Mouse (Mus musculus) limb, embryonic 14.5 days (tissue): Measurements from ENCODE around the gene Gnai2. TPM values are rescaled to one million over a fixed set of nuclear protein-coding genes. Genes with fewer than 3 reads are reported as not detected.

Source experiments
- ATAC-seq: fragments of 200-750 bp; cut with Nextera tagmentation; 2 replicates; pipeline ENCODE4 v1.8.0; 2017; ENCODE audit warnings: low read depth, moderate number of reproducible peaks, moderate TSS enrichment; ENCODE audit not compliant: low FRiP score
- DNase-seq: peaks from one replicate; pipeline ENCODE4 v3.0.0-alpha.2; 2015; ENCODE audit warnings: low spot score
- H3K27ac ChIP-seq: fragments of 300-500 bp; sonication (generic); replicated peaks from 2 replicates; pipeline ENCODE4 v1.5.1; 2014; ENCODE audit warnings: low read depth, mild to moderate bottlenecking, low read length, moderate library complexity, mixed read lengths
- H3K27me3 ChIP-seq: fragments of 300-500 bp; sonication (generic); 2 replicates; pipeline ENCODE4 v1.6.1; 2014; ENCODE audit warnings: low read length, mixed read lengths; ENCODE audit not compliant: control insufficient read depth, insufficient read depth
- H3K36me3 ChIP-seq: fragments of 300-500 bp; sonication (generic); 2 replicates; pipeline ENCODE4 v1.6.1; 2014; ENCODE audit warnings: mild to moderate bottlenecking, low read length, moderate library complexity, mixed read lengths; ENCODE audit not compliant: control insufficient read depth, insufficient read depth
- H3K4me1 ChIP-seq: fragments of 300-500 bp; sonication (generic); 2 replicates; pipeline ENCODE4 v1.6.1; 2014; ENCODE audit warnings: antibody characterized with exemption, low read length, mixed read lengths; ENCODE audit not compliant: control insufficient read depth, insufficient read depth
- H3K4me2 ChIP-seq: fragments of 300-500 bp; sonication (generic); replicated peaks from 2 replicates; pipeline ENCODE4 v1.6.1; 2014; ENCODE audit warnings: low read depth, mild to moderate bottlenecking, low read length, moderate library complexity; ENCODE audit not compliant: severe bottlenecking
- H3K4me3 ChIP-seq: fragments of 300-500 bp; sonication (generic); replicated peaks from 2 replicates; pipeline ENCODE4 v1.5.1; 2014; ENCODE audit warnings: low read length
- H3K9ac ChIP-seq: fragments of 300-500 bp; sonication (generic); 2 replicates; pipeline ENCODE4 v1.6.1; 2014; ENCODE audit warnings: mild to moderate bottlenecking, low read depth, low read length, moderate library complexity; ENCODE audit not compliant: severe bottlenecking
- H3K9me3 ChIP-seq: fragments of 300-500 bp; sonication (generic); 2 replicates; pipeline ENCODE4 v1.6.1; 2016; ENCODE audit warnings: low read length; ENCODE audit not compliant: control insufficient read depth
- POLR2A ChIP-seq: fragments of 200-500 bp; IDR thresholded peaks from 2 replicates; pipeline ENCODE4 v1.8.0; 2012; ENCODE audit warnings: inconsistent platforms, mild to moderate bottlenecking, moderate library complexity, borderline replicate concordance; ENCODE audit not compliant: insufficient read depth, insufficient read length; ENCODE audit errors: extremely low read depth
- WGBS: fragments of 180-500 bp; shearing (Covaris S2); extraction: QIAGEN DNeasy Blood & Tissue Kit; methylation state at CpG from one replicate; pipeline ENCODE4 v1.1.7; 2014; 5-methylcytosine and 5-hydroxymethylcytosine counted together
- polyA plus RNA-seq, 2 experiments: library from polyadenylated mRNA; depleted of rRNA in 1 of 2; stranded (reverse) in 1 of 2; unstranded in 1 of 2; fragments of >200 nt; fragmentation: Nextera tagmentation in 1 of 2; extraction: Ambion mirVana in 1 of 2; gene quantifications; 2 replicates each; pipeline versions ENCODE4 v1.2.1 to v1.2.3; 2012 to 2014

Gene Gnai2
- polyA plus RNA-seq, 2 experiments: 392 to 496 TPM

DNA sequence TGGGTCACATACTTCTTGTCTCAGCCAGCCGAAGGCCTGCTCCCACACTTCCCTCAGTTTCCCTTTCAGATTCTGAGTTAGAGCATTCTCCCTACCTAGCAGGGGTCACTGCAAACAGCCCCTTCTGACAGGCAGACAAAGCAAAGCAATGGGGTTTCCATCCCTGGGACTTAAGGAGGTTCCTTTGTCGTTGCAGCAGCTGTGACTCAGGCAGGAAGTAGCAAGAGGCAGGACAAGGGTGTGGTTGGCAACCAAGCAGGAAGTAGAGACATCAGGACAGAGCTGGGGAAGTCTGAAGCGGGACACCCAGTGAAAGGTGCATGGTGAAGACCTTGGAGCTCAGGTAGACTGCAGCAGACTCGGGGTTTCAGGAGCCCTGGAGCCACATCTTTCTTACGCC lies 10.6 kb downstream of the Gnai2 start:
- no peak for DNase-seq
- Histone ChIP-seq H3K27me3 (no peaks in the 10 kb centered on the region), H3K27ac (no peak overlapping the region; the same call in 1 of the 2 replicates), H3K36me3 (peaks cover 48% of the 10 kb centered on the region), H3K9ac (no peak overlapping the region), H3K9me3 (no peaks in the 10 kb centered on the region), H3K4me1 (peaks cover 31% of the 10 kb centered on the region), H3K4me3 (no peak overlapping the region), H3K4me2 (no peak overlapping the region)
- WGBS: 79% methylated on average over 5 of the region's 5 CpGs
- TF ChIP-seq POLR2A: no peak
- no peak for ATAC-seq

DNA sequence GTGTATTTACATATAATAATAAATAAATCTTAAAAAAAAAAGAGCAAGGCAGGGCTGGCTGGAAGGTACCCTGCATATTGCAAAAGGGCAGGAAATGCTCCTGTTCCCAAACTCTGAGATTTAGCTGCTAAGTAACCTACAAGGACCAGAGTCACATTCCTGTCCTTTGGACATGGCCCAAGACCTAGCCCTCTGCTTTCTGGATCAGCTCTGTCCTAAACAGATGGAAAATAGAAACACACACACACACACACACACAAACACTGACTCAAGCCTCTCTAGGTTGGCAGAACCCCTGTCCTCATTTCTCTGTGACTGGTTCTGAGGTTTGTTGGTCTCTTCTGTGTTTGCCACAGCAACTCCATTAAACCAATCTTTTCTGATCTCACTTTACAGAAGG lies 14.2 kb downstream of the Gnai2 start:
- Histone ChIP-seq H3K4me3 (no peak overlapping the region), H3K4me1 (no peaks in the 10 kb centered on the region), H3K36me3 (peaks cover 76% of the 10 kb centered on the region), H3K9ac (no peak overlapping the region), H3K9me3 (no peaks in the 10 kb centered on the region), H3K27me3 (no peaks in the 10 kb centered on the region), H3K27ac (no peak overlapping the region), H3K4me2 (no peak overlapping the region)
- DNase-seq: no peak
- TF ChIP-seq POLR2A: no peak
- no peak for ATAC-seq

DNA sequence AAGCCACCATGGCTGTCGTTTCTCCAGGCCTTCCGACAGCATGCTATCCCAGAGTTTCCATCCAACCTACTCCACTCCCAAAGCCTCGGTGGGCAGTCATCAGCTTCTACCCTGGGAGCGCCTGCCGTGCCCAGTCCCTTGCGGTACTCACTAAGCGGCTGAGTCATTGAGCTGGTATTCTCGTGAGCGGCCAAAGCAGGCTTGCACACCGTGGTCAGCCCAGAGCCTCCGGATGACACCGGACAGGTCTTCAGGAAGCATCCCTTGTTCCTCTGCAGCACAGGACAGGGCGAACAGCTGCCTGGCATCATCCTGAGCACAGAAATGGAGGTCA lies 15.7 kb downstream of the Gnai2 start:
- WGBS: 83% methylated on average over 13 of the region's 13 CpGs
- H3K27ac ChIP-seq: no peak overlapping the region
- no peaks in the 10 kb centered on the region for H3K27me3 ChIP-seq
- H3K4me2 ChIP-seq: no peak overlapping the region
- ATAC-seq (no peak), DNase-seq (no peak)
- H3K9ac ChIP-seq: no peak overlapping the region
- H3K4me1 ChIP-seq: no peaks in the 10 kb centered on the region
- H3K9me3 ChIP-seq: no peaks in the 10 kb centered on the region
- no peak overlapping the region for H3K4me3 ChIP-seq
- peaks cover 79% of the 10 kb centered on the region for H3K36me3 ChIP-seq
- TF ChIP-seq POLR2A: no peak

DNA sequence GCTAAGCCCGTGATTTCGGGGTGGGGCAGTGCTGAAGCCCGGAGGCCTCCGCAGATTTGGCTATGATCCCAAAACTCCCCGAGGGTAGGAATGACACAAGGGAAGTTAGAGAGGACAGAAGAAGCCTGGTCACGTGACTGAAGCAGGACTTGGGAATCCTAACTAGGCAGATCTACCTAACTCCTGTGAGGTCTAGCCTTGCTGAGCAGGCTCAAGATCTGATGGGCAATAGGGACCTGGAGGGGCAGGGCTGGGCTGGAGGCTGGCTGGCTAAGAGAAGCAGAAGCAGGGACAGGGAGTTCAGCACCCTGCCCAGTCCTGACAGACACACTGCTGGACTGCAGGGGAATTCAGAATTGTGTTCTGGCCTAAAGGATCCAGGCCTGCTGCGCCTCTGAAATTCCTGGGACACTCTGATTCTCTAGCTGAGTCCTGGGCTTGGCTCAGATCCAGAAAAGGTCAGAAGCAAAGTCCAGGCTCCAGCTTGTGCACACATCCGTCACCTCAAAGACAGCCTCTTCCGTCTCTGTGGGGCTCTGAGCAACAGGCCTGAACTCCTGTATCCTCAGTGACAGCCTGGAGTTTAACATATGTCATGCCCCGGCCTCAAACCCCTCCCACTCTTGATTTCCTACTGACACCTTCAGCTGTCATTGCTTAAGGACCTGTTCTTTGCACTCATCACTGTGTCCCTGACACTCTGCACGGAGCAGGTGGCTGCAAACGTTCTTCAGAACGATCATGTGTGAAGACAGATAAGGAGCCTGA lies 16.2 kb downstream of the Gnai2 start:
- no peak overlapping the region for H3K4me2 ChIP-seq
- DNase-seq: no peak
- H3K4me1 ChIP-seq: no peaks in the 10 kb centered on the region
- H3K27ac ChIP-seq: no peak overlapping the region
- TF ChIP-seq POLR2A: no peak
- no peak overlapping the region for H3K4me3 ChIP-seq
- no peaks in the 10 kb centered on the region for H3K27me3 ChIP-seq
- no peak overlapping the region for H3K9ac ChIP-seq
- WGBS: 58% methylated on average over 13 of the region's 13 CpGs
- H3K36me3 ChIP-seq: peaks cover 85% of the 10 kb centered on the region
- ATAC-seq: peak; percentile 2; the same call in 1 of the 2 replicates
- no peaks in the 10 kb centered on the region for H3K9me3 ChIP-seq

DNA sequence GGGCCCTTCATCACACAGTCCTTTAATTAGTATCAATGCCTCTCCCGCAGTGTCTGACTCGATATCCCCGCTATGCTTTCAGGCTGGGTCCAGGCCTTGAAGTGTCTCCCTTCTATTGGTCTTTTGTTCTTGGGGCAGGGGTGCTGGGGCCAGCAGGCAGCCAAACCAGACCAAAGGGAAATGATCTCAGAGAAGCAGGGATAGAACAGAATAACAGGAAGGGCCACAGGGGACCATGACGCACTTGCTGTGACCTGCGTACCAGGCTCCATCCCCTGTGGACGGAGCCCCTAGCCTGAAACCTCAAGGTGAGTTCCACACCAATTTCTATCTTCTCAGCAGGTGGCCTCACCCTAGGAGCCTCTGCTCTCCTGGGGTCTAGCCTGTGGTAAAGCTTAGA lies 17.1 kb downstream of the Gnai2 start:
- Histone ChIP-seq H3K4me2 (no peak overlapping the region), H3K27ac (no peak overlapping the region), H3K27me3 (no peaks in the 10 kb centered on the region), H3K4me1 (peaks cover 2% of the 10 kb centered on the region), H3K9ac (no peak overlapping the region), H3K36me3 (peaks cover 83% of the 10 kb centered on the region), H3K9me3 (no peaks in the 10 kb centered on the region), H3K4me3 (no peak overlapping the region)
- ATAC-seq (no peak), DNase-seq (no peak)
- WGBS: 86% methylated on average over 6 of the region's 6 CpGs
- TF ChIP-seq POLR2A: no peak
